Mouse (Mus musculus): Measurements from ENCODE around the gene Eif4g1. TPM values are rescaled to one million over a fixed set of nuclear protein-coding genes. Genes with fewer than 3 reads are reported as not detected.

Eif4g1 gene
- polyA plus RNA-seq, 1 experiment = 96.5 TPM

DNA sequence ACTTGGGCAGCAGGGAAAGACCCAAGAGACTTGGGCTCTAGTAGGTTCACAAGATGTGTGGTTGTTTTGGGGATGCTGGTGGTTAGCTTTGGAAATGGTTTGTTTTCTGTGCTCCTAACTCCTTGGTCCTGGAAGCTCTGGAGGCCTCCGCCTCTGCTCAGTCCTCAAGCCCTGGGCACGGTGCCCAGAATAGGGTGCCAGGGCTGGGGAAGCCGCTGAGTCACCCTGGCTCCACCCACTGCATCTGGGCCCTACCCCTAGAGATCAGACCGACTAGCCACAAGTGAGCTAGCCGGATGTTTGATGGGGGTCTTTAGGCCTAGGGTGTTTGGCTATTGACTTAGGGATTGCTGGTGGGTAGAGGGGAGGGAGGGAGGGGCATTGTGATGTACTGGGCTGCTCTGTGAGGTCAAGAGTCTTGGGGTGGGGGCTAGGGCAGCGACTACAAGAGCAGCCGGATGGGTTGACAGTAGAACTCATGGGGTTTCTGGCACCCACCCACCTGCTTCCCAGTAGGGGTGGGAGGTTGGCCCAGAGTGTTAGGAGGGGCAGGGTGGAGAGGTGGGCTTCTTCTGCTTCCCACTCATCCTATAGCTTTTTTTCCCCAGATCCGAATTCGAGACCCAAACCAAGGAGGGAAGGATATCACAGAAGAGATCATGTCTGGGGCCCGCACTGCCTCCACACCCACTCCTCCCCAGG lies 10.0 kb downstream of the Eif4g1 start:
- no peak overlapping the region for H3K27ac ChIP-seq (ENCODE audit: insufficient read depth, low read depth, low read length)
- WGBS = 38% methylated on average over 10 of the region's 10 CpGs
- no peak for TF ChIP-seq POLR2A (IDR thresholded peaks at IDR 0.05; ENCODE audit: insufficient read depth, low read depth, low read length)
- TF ChIP-seq CTCF (IDR thresholded peaks at IDR 0.05; ENCODE audit: insufficient read depth, low read depth, low read length) = no peak
- H3K4me3 ChIP-seq (ENCODE audit: insufficient read depth, low read depth, low read length) = no peak overlapping the region
- peaks cover 18% of the 10 kb centered on the region for H3K4me1 ChIP-seq (ENCODE audit: control insufficient read depth, insufficient read depth, low read length)

- WGBS = 86% methylated on average over 3 of the region's 3 CpGs
- TF ChIP-seq POLR2A (IDR thresholded peaks at IDR 0.05; ENCODE audit: insufficient read depth, low read depth, low read length) (no peak), CTCF (IDR thresholded peaks at IDR 0.05; ENCODE audit: insufficient read depth, low read depth, low read length) (no peak)
- H3K4me3 ChIP-seq (ENCODE audit: insufficient read depth, low read depth, low read length) = no peak overlapping the region
- peaks cover 23% of the 10 kb centered on the region for H3K4me1 ChIP-seq (ENCODE audit: control insufficient read depth, insufficient read depth, low read length)
- H3K27ac ChIP-seq (ENCODE audit: insufficient read depth, low read depth, low read length) = no peak overlapping the region
Measured at GRCm38 (mm10) chr16:20690774-20691173, 22.7 kb downstream of the Eif4g1 start.

GRCm38 (mm10) chr16:20691617-20692016 lies 23.5 kb downstream of the Eif4g1 start:
- H3K4me1 ChIP-seq (ENCODE audit: control insufficient read depth, insufficient read depth, low read length) = peaks cover 28% of the 10 kb centered on the region
- H3K27ac ChIP-seq (ENCODE audit: insufficient read depth, low read depth, low read length) = no peak overlapping the region
- no peak for TF ChIP-seq POLR2A (IDR thresholded peaks at IDR 0.05; ENCODE audit: insufficient read depth, low read depth, low read length)
- TF ChIP-seq CTCF (IDR thresholded peaks at IDR 0.05; ENCODE audit: insufficient read depth, low read depth, low read length) = no peak
- 52% methylated on average over 1 of the region's 1 CpGs for WGBS
- H3K4me3 ChIP-seq (ENCODE audit: insufficient read depth, low read depth, low read length) = no peak overlapping the region

GRCm38 (mm10) chr16:20692241-20692965 lies 24.3 kb downstream of the Eif4g1 start:
- peaks cover 28% of the 10 kb centered on the region for H3K4me1 ChIP-seq (ENCODE audit: control insufficient read depth, insufficient read depth, low read length)
- H3K4me3 ChIP-seq (ENCODE audit: insufficient read depth, low read depth, low read length) = no peak overlapping the region
- TF ChIP-seq CTCF (IDR thresholded peaks at IDR 0.05; ENCODE audit: insufficient read depth, low read depth, low read length) (no peak), POLR2A (IDR thresholded peaks at IDR 0.05; ENCODE audit: insufficient read depth, low read depth, low read length) (no peak)
- 31% methylated on average over 16 of the region's 16 CpGs for WGBS
- 0 out of 2 replicates have a peak overlapping the region, but pooled peaks have one; percentile 18 for H3K27ac ChIP-seq (ENCODE audit: insufficient read depth, low read depth, low read length)

DNA sequence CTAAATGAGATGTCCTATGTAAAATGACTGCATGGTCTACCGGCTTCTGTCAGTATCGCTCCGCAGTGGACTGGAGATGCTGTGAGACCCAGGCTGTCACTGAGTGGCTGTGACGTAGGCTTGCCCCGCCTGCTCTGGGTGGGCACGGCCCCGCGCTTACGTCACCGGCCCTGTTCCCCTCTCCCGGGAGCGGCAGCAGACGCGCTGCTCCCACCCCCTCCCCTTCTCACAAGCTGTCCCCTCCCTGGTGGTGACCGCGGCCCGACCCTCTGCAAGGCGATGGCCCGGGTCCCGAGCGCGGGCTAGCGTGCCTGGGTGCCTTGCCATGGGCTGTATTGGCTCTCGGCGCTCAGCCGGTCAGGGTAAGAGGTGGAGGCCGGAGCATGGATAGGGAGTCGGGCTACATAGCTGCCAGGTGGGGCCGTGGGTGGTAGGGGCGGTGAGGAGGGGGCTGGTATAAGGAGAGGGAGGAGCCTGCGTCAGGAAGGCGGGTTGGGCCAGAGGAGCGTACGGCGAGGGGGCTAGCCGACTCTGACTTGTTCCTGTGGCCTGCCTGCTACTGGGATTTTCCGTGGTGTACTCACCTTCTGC lies 25.1 kb downstream of the Eif4g1 start, which contains the start of gene Fam131a:
Gene Fam131a (plus strand): TSS at position 131 of the 591 bp plus-strand sequence.
- under 1% methylated on average over 36 of the region's 37 CpGs for WGBS
- H3K4me3 ChIP-seq (ENCODE audit: insufficient read depth, low read depth, low read length) = peak within 1 kb of the TSS; percentile 67
- peaks cover 28% of the 10 kb centered on the region for H3K4me1 ChIP-seq (ENCODE audit: control insufficient read depth, insufficient read depth, low read length)
- H3K27ac ChIP-seq (ENCODE audit: insufficient read depth, low read depth, low read length) = peak within 1 kb of the TSS; percentile 71
- peak; percentile 53; the same call in 1 of the 2 replicates for TF ChIP-seq POLR2A (IDR thresholded peaks at IDR 0.05; ENCODE audit: insufficient read depth, low read depth, low read length)
- TF ChIP-seq CTCF (IDR thresholded peaks at IDR 0.05; ENCODE audit: insufficient read depth, low read depth, low read length) = no peak

- peak overlapping the region; percentile 22 for H3K4me3 ChIP-seq (ENCODE audit: insufficient read depth, low read depth, low read length)
- WGBS = 21% methylated on average over 8 of the region's 8 CpGs
- TF ChIP-seq POLR2A (IDR thresholded peaks at IDR 0.05; ENCODE audit: insufficient read depth, low read depth, low read length) (no peak), CTCF (IDR thresholded peaks at IDR 0.05; ENCODE audit: insufficient read depth, low read depth, low read length) (no peak)
- peaks cover 28% of the 10 kb centered on the region for H3K4me1 ChIP-seq (ENCODE audit: control insufficient read depth, insufficient read depth, low read length)
- peak overlapping the region; percentile 91 for H3K27ac ChIP-seq (ENCODE audit: insufficient read depth, low read depth, low read length)
Measured at GRCm38 (mm10) chr16:20694781-20695180, 26.7 kb downstream of the Eif4g1 start.

DNA sequence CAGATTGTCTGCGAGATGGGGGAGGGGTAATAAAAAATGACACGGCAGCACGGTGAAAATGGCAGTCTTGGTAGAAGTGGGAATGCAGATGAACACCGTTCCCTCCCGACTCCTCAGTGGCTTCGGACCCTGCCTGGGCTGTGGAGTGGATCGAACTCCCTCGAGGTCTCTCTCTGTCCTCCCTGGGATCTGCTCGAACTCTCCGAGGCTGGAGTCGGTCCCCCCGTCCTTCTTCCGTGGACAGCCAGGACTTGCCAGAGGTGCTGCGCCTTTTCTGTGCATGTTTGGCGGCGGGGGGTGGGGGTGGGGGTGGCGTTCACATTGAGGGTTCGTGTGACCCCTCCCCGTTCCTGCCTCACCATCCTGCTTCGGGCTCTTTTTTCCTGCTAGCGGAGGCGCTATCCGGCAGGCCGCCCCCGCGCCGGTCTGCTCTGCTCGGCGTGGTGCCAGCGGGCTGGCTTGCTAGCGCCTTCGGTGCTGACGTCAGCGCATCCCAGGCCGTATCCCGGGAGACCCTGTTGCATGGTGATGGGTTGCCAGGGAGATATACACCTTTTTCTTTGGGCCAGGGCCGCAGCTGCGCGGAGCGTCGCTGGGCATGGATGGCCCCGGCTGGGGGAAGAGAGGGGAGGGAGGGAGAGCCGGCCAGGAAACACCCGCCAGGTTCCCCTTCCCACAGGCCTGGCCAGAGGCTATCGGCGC lies 27.7 kb downstream of the Eif4g1 start:
- H3K27ac ChIP-seq (ENCODE audit: insufficient read depth, low read depth, low read length) = peak overlapping the region; percentile 91
- H3K4me3 ChIP-seq (ENCODE audit: insufficient read depth, low read depth, low read length) = peak overlapping the region; percentile 73
- peaks cover 32% of the 10 kb centered on the region for H3K4me1 ChIP-seq (ENCODE audit: control insufficient read depth, insufficient read depth, low read length)
- TF ChIP-seq CTCF (IDR thresholded peaks at IDR 0.05; ENCODE audit: insufficient read depth, low read depth, low read length) (no peak), POLR2A (IDR thresholded peaks at IDR 0.05; ENCODE audit: insufficient read depth, low read depth, low read length) (peak; percentile 23; the same call in 1 of the 2 replicates)
- 1% methylated on average over 46 of the region's 46 CpGs for whole genome bisulfite sequencing

DNA sequence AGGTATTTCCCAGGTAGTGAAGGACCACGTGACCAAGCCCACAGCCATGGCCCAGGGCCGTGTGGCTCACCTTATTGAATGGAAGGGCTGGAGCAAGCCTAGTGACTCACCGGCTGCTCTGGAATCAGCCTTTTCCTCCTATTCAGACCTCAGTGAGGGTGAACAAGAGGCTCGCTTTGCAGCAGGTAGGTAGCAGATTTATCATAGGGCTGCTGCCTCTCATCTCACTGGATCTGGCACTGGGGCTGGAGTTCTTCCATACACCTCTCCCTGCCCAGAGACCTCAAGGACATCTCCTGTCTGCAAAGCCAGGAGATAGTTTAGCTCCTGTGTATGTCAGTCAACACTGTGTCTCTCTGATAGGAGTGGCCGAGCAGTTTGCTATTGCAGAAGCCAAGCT lies 31.2 kb downstream of the Eif4g1 start:
- 80% methylated on average over 5 of the region's 5 CpGs for WGBS
- TF ChIP-seq CTCF (IDR thresholded peaks at IDR 0.05; ENCODE audit: insufficient read depth, low read depth, low read length) = no peak
- no peak for TF ChIP-seq POLR2A (IDR thresholded peaks at IDR 0.05; ENCODE audit: insufficient read depth, low read depth, low read length)
- H3K27ac ChIP-seq (ENCODE audit: insufficient read depth, low read depth, low read length) = no peak overlapping the region
- peaks cover 41% of the 10 kb centered on the region for H3K4me1 ChIP-seq (ENCODE audit: control insufficient read depth, insufficient read depth, low read length)
- H3K4me3 ChIP-seq (ENCODE audit: insufficient read depth, low read depth, low read length) = no peak overlapping the region
